Mouse (Mus musculus): Measurements from ENCODE around the gene Fzd9. TPM values are rescaled to one million over a fixed set of nuclear protein-coding genes. Genes with fewer than 3 reads are reported as not detected.

Fzd9 gene
- polyA plus RNA-seq, 1 experiment from 2014 or later: 14.3 TPM

GRCm38 (mm10) chr5:135269451-135269850 lies 18.4 kb upstream of the Fzd9 start:
- ATAC-seq (replicated peaks): no peak
- no peak overlapping the region for H3K4me2 ChIP-seq (replicated peaks)
- no peaks in the 10 kb centered on the region for H3K9me3 ChIP-seq
- H3K4me1 ChIP-seq: peaks cover 19% of the 10 kb centered on the region
- no peaks in the 10 kb centered on the region for H3K36me3 ChIP-seq
- H3K27ac ChIP-seq (replicated peaks): no peak overlapping the region
- no peak overlapping the region for H3K9ac ChIP-seq (replicated peaks)
- no peaks in the 10 kb centered on the region for H3K27me3 ChIP-seq
- 83% methylated on average over 8 of the region's 8 CpGs for WGBS
- H3K4me3 ChIP-seq: no peak overlapping the region

- Histone ChIP-seq H3K9ac (replicated peaks) (no peak overlapping the region), H3K4me2 (replicated peaks) (no peak overlapping the region), H3K27me3 (no peaks in the 10 kb centered on the region)
Measured at GRCm38 (mm10) chr5:135264548-135264947, 13.5 kb upstream of the Fzd9 start.

GRCm38 (mm10) chr5:135263866-135264503 lies 13.0 kb upstream of the Fzd9 start:
- Histone ChIP-seq H3K36me3 (no peaks in the 10 kb centered on the region), H3K27ac (replicated peaks) (peak overlapping the region; percentile 68), H3K9ac (replicated peaks) (no peak overlapping the region), H3K9me3 (no peaks in the 10 kb centered on the region), H3K4me1 (peaks cover 5% of the 10 kb centered on the region; the same call in 1 of the 2 replicates), H3K4me3 (no peak overlapping the region), H3K27me3 (no peaks in the 10 kb centered on the region), H3K4me2 (replicated peaks) (peak overlapping the region; percentile 2; the same call in 1 of the 2 replicates)
- peak; percentile 90 for ATAC-seq (replicated peaks)
- 8% methylated on average over 17 of the region's 17 CpGs for WGBS

More at GRCm38 (mm10) chr5:135264548-135264947, 13.5 kb upstream of the Fzd9 start:
- H3K36me3 ChIP-seq: no peaks in the 10 kb centered on the region
- H3K4me1 ChIP-seq: 0 out of 2 replicates have a peak, but pooled peaks cover 5% of the 10 kb centered on the region
- no peak for ATAC-seq (replicated peaks)
- no peak overlapping the region for H3K4me3 ChIP-seq
- 58% methylated on average over 9 of the region's 9 CpGs for WGBS
- peak overlapping the region; percentile 68 for H3K27ac ChIP-seq (replicated peaks)
- H3K9me3 ChIP-seq: no peaks in the 10 kb centered on the region

GRCm38 (mm10) chr5:135258280-135259150 lies 7.5 kb upstream of the Fzd9 start:
- Histone ChIP-seq H3K9ac (replicated peaks) (peak overlapping the region; percentile 46), H3K27ac (replicated peaks) (peak overlapping the region; percentile 93), H3K4me2 (replicated peaks) (peak overlapping the region; percentile 50), H3K9me3 (no peaks in the 10 kb centered on the region), H3K27me3 (no peaks in the 10 kb centered on the region), H3K36me3 (no peaks in the 10 kb centered on the region), H3K4me1 (peaks cover 20% of the 10 kb centered on the region), H3K4me3 (peak overlapping the region; percentile 30)
- WGBS: 7% methylated on average over 30 of the region's 30 CpGs
- peak; percentile 55 for ATAC-seq (replicated peaks)

- Histone ChIP-seq H3K4me1 (peaks cover 25% of the 10 kb centered on the region), H3K4me3 (no peak overlapping the region), H3K4me2 (replicated peaks) (no peak overlapping the region), H3K27me3 (no peaks in the 10 kb centered on the region), H3K9me3 (no peaks in the 10 kb centered on the region), H3K27ac (replicated peaks) (peak overlapping the region; percentile 93), H3K9ac (replicated peaks) (no peak overlapping the region), H3K36me3 (no peaks in the 10 kb centered on the region)
- WGBS: 82% methylated on average over 12 of the region's 12 CpGs
- no peak for ATAC-seq (replicated peaks)
Measured at GRCm38 (mm10) chr5:135257559-135257958, 6.5 kb upstream of the Fzd9 start.

GRCm38 (mm10) chr5:135256166-135256565 lies 5.1 kb upstream of the Fzd9 start:
- Histone ChIP-seq H3K4me2 (replicated peaks) (no peak overlapping the region), H3K9ac (replicated peaks) (no peak overlapping the region), H3K27ac (replicated peaks) (no peak overlapping the region), H3K4me3 (no peak overlapping the region), H3K4me1 (peaks cover 28% of the 10 kb centered on the region), H3K27me3 (no peaks in the 10 kb centered on the region), H3K36me3 (no peaks in the 10 kb centered on the region), H3K9me3 (no peaks in the 10 kb centered on the region)
- no peak for ATAC-seq (replicated peaks)
- 87% methylated on average over 3 of the region's 3 CpGs for WGBS

- Histone ChIP-seq H3K4me2 (replicated peaks) (no peak overlapping the region), H3K36me3 (no peaks in the 10 kb centered on the region), H3K27me3 (peaks cover 3% of the 10 kb centered on the region; the same call in 1 of the 2 replicates), H3K4me1 (peaks cover 45% of the 10 kb centered on the region), H3K4me3 (no peak overlapping the region), H3K27ac (replicated peaks) (peak overlapping the region; percentile 68), H3K9ac (replicated peaks) (no peak overlapping the region), H3K9me3 (no peaks in the 10 kb centered on the region)
- WGBS: 1% methylated on average over 12 of the region's 12 CpGs
- ATAC-seq (replicated peaks): peak; percentile 68
Measured at GRCm38 (mm10) chr5:135253741-135254401, 2.8 kb upstream of the Fzd9 start.

GRCm38 (mm10) chr5:135250186-135251078 lies 598 bp downstream of the Fzd9 start:
- Histone ChIP-seq H3K4me3 (peak overlapping the region; percentile 67), H3K36me3 (peaks cover 4% of the 10 kb centered on the region), H3K9ac (replicated peaks) (peak overlapping the region; percentile 62), H3K27ac (replicated peaks) (peak overlapping the region; percentile 9; the same call in 1 of the 2 replicates), H3K4me2 (replicated peaks) (peak overlapping the region; percentile 92), H3K9me3 (no peaks in the 10 kb centered on the region), H3K4me1 (peaks cover 42% of the 10 kb centered on the region), H3K27me3 (peaks cover 3% of the 10 kb centered on the region; the same call in 1 of the 2 replicates)
- peak; percentile 53 for ATAC-seq (replicated peaks)
- WGBS: 2% methylated on average over 90 of the region's 92 CpGs

GRCm38 (mm10) chr5:135248956-135249676 lies 1.9 kb downstream of the Fzd9 start:
- peaks cover 43% of the 10 kb centered on the region for H3K4me1 ChIP-seq
- peak overlapping the region; percentile 62; the same call in 1 of the 2 replicates for H3K9ac ChIP-seq (replicated peaks)
- no peak overlapping the region; the same call in 1 of the 2 replicates for H3K27ac ChIP-seq (replicated peaks)
- no peak for ATAC-seq (replicated peaks)
- H3K4me3 ChIP-seq: peak overlapping the region; percentile 67
- 60% methylated on average over 16 of the region's 16 CpGs for WGBS
- peaks cover 17% of the 10 kb centered on the region for H3K36me3 ChIP-seq
- no peaks in the 10 kb centered on the region for H3K9me3 ChIP-seq
- peak overlapping the region; percentile 92 for H3K4me2 ChIP-seq (replicated peaks)
- peaks cover 3% of the 10 kb centered on the region; the same call in 1 of the 2 replicates for H3K27me3 ChIP-seq

- no peaks in the 10 kb centered on the region for H3K9me3 ChIP-seq
- WGBS: 59% methylated on average over 9 of the region's 9 CpGs
- no peak for ATAC-seq (replicated peaks)
- no peak overlapping the region for H3K27ac ChIP-seq (replicated peaks)
- H3K36me3 ChIP-seq: peaks cover 32% of the 10 kb centered on the region
- H3K27me3 ChIP-seq: peaks cover 3% of the 10 kb centered on the region; the same call in 1 of the 2 replicates
- H3K9ac ChIP-seq (replicated peaks): no peak overlapping the region
- H3K4me3 ChIP-seq: peak overlapping the region; percentile 67
- H3K4me1 ChIP-seq: peaks cover 31% of the 10 kb centered on the region
- peak overlapping the region; percentile 92 for H3K4me2 ChIP-seq (replicated peaks)
Measured at GRCm38 (mm10) chr5:135247337-135247736, 3.7 kb downstream of the Fzd9 start.

Measured in forebrain, embryonic 15.5 days (tissue).